Mouse (Mus musculus): Measurements from ENCODE around the gene Gja5.

Gene Gja5

GRCm38 (mm10) chr3:96937606-96938005 lies 33.1 kb downstream of the Gja5 start:
- DNase-seq: no peak

GRCm38 (mm10) chr3:96938738-96939137 lies 34.2 kb downstream of the Gja5 start:
- peak; percentile 87 for DNase-seq

- no peak for DNase-seq
These were observed 38.2 kb downstream of the Gja5 start for GRCm38 (mm10) chr3:96942706-96943105.

- no peak for DNase-seq
These were observed 49.2 kb downstream of the Gja5 start for GRCm38 (mm10) chr3:96953489-96954233.

GRCm38 (mm10) chr3:96960597-96960996 lies 56.1 kb downstream of the Gja5 start:
- DNase-seq: no peak

GRCm38 (mm10) chr3:96963088-96964034 lies 58.9 kb downstream of the Gja5 start:
- no peak for DNase-seq

GRCm38 (mm10) chr3:96970986-96971385 lies 66.5 kb downstream of the Gja5 start:
- DNase-seq: no peak

- DNase-seq: no peak
These were observed 70.0 kb downstream of the Gja5 start for GRCm38 (mm10) chr3:96974467-96974866.

GRCm38 (mm10) chr3:96975628-96976027 lies 71.1 kb downstream of the Gja5 start:
- no peak for DNase-seq

GRCm38 (mm10) chr3:96977507-96977906 lies 73.0 kb downstream of the Gja5 start:
- no peak for DNase-seq

- no peak for DNase-seq
These were observed 74.0 kb downstream of the Gja5 start for GRCm38 (mm10) chr3:96978469-96978868.

GRCm38 (mm10) chr3:96979020-96979419 lies 74.5 kb downstream of the Gja5 start:
- DNase-seq: no peak

- DNase-seq: no peak
These were observed 77.3 kb downstream of the Gja5 start for GRCm38 (mm10) chr3:96981833-96982232.

GRCm38 (mm10) chr3:96982666-96983065 lies 78.2 kb downstream of the Gja5 start:
- peak; percentile 71 for DNase-seq

GRCm38 (mm10) chr3:96992526-96992925 lies 88.0 kb downstream of the Gja5 start:
- no peak for DNase-seq

- no peak for DNase-seq
These were observed 93.3 kb downstream of the Gja5 start for GRCm38 (mm10) chr3:96997770-96998169.

- peak; percentile 37 for DNase-seq
These were observed 98.6 kb downstream of the Gja5 start for GRCm38 (mm10) chr3:97003111-97003510.

- no peak for DNase-seq
These were observed 100.0 kb downstream of the Gja5 start for GRCm38 (mm10) chr3:97004509-97004908.

GRCm38 (mm10) chr3:97007010-97007448 lies 102.5 kb downstream of the Gja5 start:
- DNase-seq: no peak

- DNase-seq: no peak
These were observed 120.7 kb downstream of the Gja5 start for GRCm38 (mm10) chr3:97025226-97025625.

- DNase-seq: no peak
These were observed 127.6 kb downstream of the Gja5 start for GRCm38 (mm10) chr3:97032053-97032496.

- no peak for DNase-seq
These were observed 131.1 kb downstream of the Gja5 start for GRCm38 (mm10) chr3:97035558-97035957.

- DNase-seq: no peak
These were observed 132.6 kb downstream of the Gja5 start for GRCm38 (mm10) chr3:97037119-97037518.

GRCm38 (mm10) chr3:97039721-97040120 lies 135.2 kb downstream of the Gja5 start:
- DNase-seq: no peak
